Comparison of ENCODE assay signal across 27 mouse cellular contexts in genomic region chr5:23889461-23889860, GRCm38 (mm10). TPM values are rescaled to one million over a fixed set of nuclear protein-coding genes. Genes with fewer than 3 reads are reported as not detected.
A peak's percentile ranks its signal among the peaks of the same experiment; 100 is the strongest.
DNase-seq lines count a peak whose midpoint lies in the region; ATAC-seq and TF ChIP-seq lines count a peak whose summit lies in the region.
"Had no signal": no experiment of that assay in that cellular context is flagged by ENCODE, and none has a peak within 500 bp of the region (broad histone marks: within the 10 kb centered on the region; RNA-seq: fewer than 3 reads in every experiment).

No protein-coding gene starts in this region.

- no peak for TF ChIP-seq EP300 in lung, postnatal 0 days (IDR thresholded peaks at IDR 0.05)
- no peak for TF ChIP-seq EP300 in stomach, postnatal 0 days (optimal IDR thresholded peaks at IDR 0.05)

- no peaks in the 10 kb centered on the region for H3K4me1 ChIP-seq in heart, embryonic 10.5 days
- H3K4me1 ChIP-seq in lung, postnatal 0 days (ENCODE audit: insufficient read depth, low read depth, low read length) = no peaks in the 10 kb centered on the region
- no peaks in the 10 kb centered on the region for H3K4me1 ChIP-seq in stomach, postnatal 0 days (replicated peaks; ENCODE audit: control insufficient read depth, insufficient read depth)
- H3K4me1 ChIP-seq: forebrain, embryonic 10.5 days; limb, embryonic 10.5 days; midbrain, embryonic 12.5 days; stomach, embryonic 15.5 days had no signal

- 64% methylated on average over 4 of the region's 4 CpGs for WGBS in heart, embryonic 10.5 days
- 70% methylated on average over 4 of the region's 4 CpGs for WGBS in lung, postnatal 0 days
- 76% methylated on average over 4 of the region's 4 CpGs for WGBS in stomach, postnatal 0 days

- no peak for ATAC-seq in lung, postnatal 0 days
- ATAC-seq in erythroid progenitor cell, adult 5-6 weeks (replicated peaks; ENCODE audit: low FRiP score, poor library complexity, severe bottlenecking) = peak; percentile 77
- ATAC-seq in stomach, postnatal 0 days (ENCODE audit: low FRiP score, low TSS enrichment) = no peak
- ATAC-seq: Patski had no signal

- no peak overlapping the region for H3K27ac ChIP-seq in heart, embryonic 10.5 days
- no peak overlapping the region for H3K27ac ChIP-seq in lung, postnatal 0 days (ENCODE audit: low read length)
- no peak overlapping the region for H3K27ac ChIP-seq in stomach, postnatal 0 days (replicated peaks)
- H3K27ac ChIP-seq: forebrain, embryonic 10.5 days; gastrocnemius, adult 2 months; left cerebral cortex, adult 2 months; limb, embryonic 10.5 days; liver, embryonic 13.5 days; midbrain, embryonic 12.5 days; stomach, embryonic 15.5 days had no signal

- H3K27me3 ChIP-seq in heart, embryonic 10.5 days (ENCODE audit: insufficient read depth, poor library complexity, severe bottlenecking) = no peaks in the 10 kb centered on the region
- no peaks in the 10 kb centered on the region for H3K27me3 ChIP-seq in lung, postnatal 0 days (replicated peaks; ENCODE audit: insufficient read depth, low read length)
- H3K27me3 ChIP-seq in stomach, postnatal 0 days (ENCODE audit: control insufficient read depth, insufficient read depth, low read length) = no peaks in the 10 kb centered on the region
- H3K27me3 ChIP-seq: midbrain, embryonic 12.5 days; Patski; stomach, embryonic 15.5 days had no signal

- TF ChIP-seq CTCF in lung, postnatal 0 days (IDR thresholded peaks at IDR 0.05) = peak; percentile 32
- peak; percentile 30; the same call in 1 of the 2 replicates for TF ChIP-seq CTCF in stomach, postnatal 0 days (IDR thresholded peaks at IDR 0.05; ENCODE audit: low read depth)

- H3K4me2 ChIP-seq in lung, postnatal 0 days (replicated peaks; ENCODE audit: low read depth, low read length) = no peak overlapping the region
- H3K4me2 ChIP-seq in stomach, postnatal 0 days (replicated peaks; ENCODE audit: low read depth) = no peak overlapping the region
- H3K4me2 ChIP-seq: liver, embryonic 13.5 days; midbrain, embryonic 12.5 days; stomach, embryonic 15.5 days had no signal

- no peak overlapping the region for H3K9ac ChIP-seq in lung, postnatal 0 days (replicated peaks; ENCODE audit: low read depth)
- H3K9ac ChIP-seq in stomach, postnatal 0 days (ENCODE audit: low read length) = no peak overlapping the region
- H3K9ac ChIP-seq: liver, embryonic 13.5 days; midbrain, embryonic 12.5 days; stomach, embryonic 15.5 days had no signal

- H3K9me3 ChIP-seq in heart, embryonic 10.5 days = no peaks in the 10 kb centered on the region
- H3K9me3 ChIP-seq in lung, postnatal 0 days (ENCODE audit: low read length) = no peaks in the 10 kb centered on the region
- no peaks in the 10 kb centered on the region for H3K9me3 ChIP-seq in stomach, postnatal 0 days (ENCODE audit: control insufficient read depth, low read length)
- H3K9me3 ChIP-seq: forebrain, embryonic 10.5 days; limb, embryonic 10.5 days; liver, embryonic 13.5 days; midbrain, embryonic 12.5 days; stomach, embryonic 15.5 days had no signal

- H3K36me3 ChIP-seq in heart, embryonic 10.5 days = no peaks in the 10 kb centered on the region
- H3K36me3 ChIP-seq in lung, postnatal 0 days (ENCODE audit: insufficient read depth, low read length) = no peaks in the 10 kb centered on the region
- no peaks in the 10 kb centered on the region for H3K36me3 ChIP-seq in stomach, postnatal 0 days (ENCODE audit: control insufficient read depth, insufficient read depth, low read length)
- H3K36me3 ChIP-seq: forebrain, embryonic 10.5 days; limb, embryonic 10.5 days; liver, embryonic 13.5 days; midbrain, embryonic 12.5 days; stomach, embryonic 15.5 days had no signal

- no peak overlapping the region for H3K4me3 ChIP-seq in heart, embryonic 10.5 days
- no peak overlapping the region for H3K4me3 ChIP-seq in lung, postnatal 0 days (ENCODE audit: low read depth, low read length)
- no peak overlapping the region for H3K4me3 ChIP-seq in stomach, postnatal 0 days (ENCODE audit: low read depth, low read length)
- H3K4me3 ChIP-seq: forebrain, embryonic 10.5 days; gastrocnemius, adult 2 months; left cerebral cortex, adult 2 months; limb, embryonic 10.5 days; liver, embryonic 13.5 days; midbrain, embryonic 12.5 days; myocyte; stomach, embryonic 15.5 days had no signal

- peak; percentile 76 for DNase-seq in heart, embryonic 10.5 days (ENCODE audit: low spot score)
- no peak for DNase-seq in heart, adult 18-20 months
- DNase-seq in lung, postnatal 0 days (ENCODE audit: low spot score) = no peak
- no peak for DNase-seq in lung, postnatal 36 days
- DNase-seq in stomach, postnatal 0 days (ENCODE audit: low spot score) = no peak
- DNase-seq in right cerebral cortex, adult 18-20 months = no peak
- no peak for DNase-seq in adipocyte (ENCODE audit: low spot score)
- DNase-seq: adrenal gland, postnatal 25 days; cerebellum, adult 11 months; cerebellum, postnatal 14 days; embryo, embryonic 11 days; gastrocnemius, adult 2 months; kidney, adult 8-10 months; kidney, postnatal 36 days; layer of hippocampus, adult 9-11 months; liver, embryonic 13.5 days; lung, postnatal 10 days; right cerebral cortex, postnatal 25 days; thymus, adult 2 months had no signal

RNA-seq across cellular contexts. Expression of gene Tomm7, which starts 45.5 kb away (rescaled TPM):
- 97.3 and 108 TPM in 2 replicates for polyA plus RNA-seq in heart, embryonic 10.5 days (2016; fragmentation: Nextera tagmentation; extraction: Ambion mirVana)
- total RNA-seq in heart, adult 18-20 months (2021) = 100 to 1,000 TPM; 110 to 111 TPM
- polyA plus RNA-seq in lung, postnatal 0 days (2015; fragmentation: Nextera tagmentation; extraction: Ambion mirVana) = 96.7 and 102 TPM in 2 replicates
- 18.4 and 40.7 TPM in 2 replicates for total RNA-seq in erythroid progenitor cell, adult 5-6 weeks (2015; ENCODE audit: low replicate concordance)
- total RNA-seq in erythroid progenitor cell, adult 5-6 weeks (2017; ENCODE audit: low replicate concordance) = 34.3 and 54.9 TPM in 2 replicates
- 111 and 117 TPM in 2 replicates for polyA plus RNA-seq in stomach, postnatal 0 days (2015; fragmentation: Nextera tagmentation; extraction: Ambion mirVana)
